Mouse (Mus musculus) small intestine, adult 2 months (tissue): ENCODE data around the gene Lima1. TPM values are rescaled to one million over a fixed set of nuclear protein-coding genes. Genes with fewer than 3 reads are reported as not detected.
A peak's percentile ranks its signal among the peaks of the same experiment; 100 is the strongest.

Experiments used
- H3K27ac ChIP-seq: fragments of 200-500 bp; 2 replicates; pipeline ENCODE4 v1.5.1; 2012; ENCODE audit warnings: low read depth, low read length, control low read depth, inconsistent platforms; ENCODE audit not compliant: insufficient read depth
- H3K27me3 ChIP-seq: fragments of 200-500 bp; 2 replicates; pipeline ENCODE4 v1.6.1; 2012; ENCODE audit warnings: mild to moderate bottlenecking, moderate library complexity, low read length, inconsistent platforms; ENCODE audit not compliant: control insufficient read depth, insufficient read depth
- H3K36me3 ChIP-seq: fragments of 200-500 bp; 2 replicates; pipeline ENCODE4 v1.6.1; 2012; ENCODE audit warnings: mild to moderate bottlenecking, low read length, control low read depth, inconsistent platforms; ENCODE audit not compliant: control insufficient read depth, insufficient read depth
- H3K4me1 ChIP-seq: fragments of 200-500 bp; 2 replicates; pipeline ENCODE4 v1.6.1; 2012; ENCODE audit warnings: low read length, inconsistent platforms, mixed read lengths; ENCODE audit not compliant: control insufficient read depth, insufficient read depth, insufficient read length
- H3K4me3 ChIP-seq: fragments of 200-500 bp; 2 replicates; pipeline ENCODE4 v1.5.1; 2012; ENCODE audit warnings: low read depth, mild to moderate bottlenecking, control low read depth, inconsistent platforms, low read length, moderate library complexity
- CTCF ChIP-seq: fragments of 200-500 bp; IDR thresholded peaks from 2 replicates; pipeline ENCODE4 v1.5.1; 2012; ENCODE audit warnings: low read depth, mild to moderate bottlenecking, control low read depth, inconsistent platforms, low read length, moderate library complexity, mixed read lengths; ENCODE audit not compliant: insufficient replicate concordance, insufficient read length; ENCODE audit errors: extremely low read depth
- POLR2A ChIP-seq: fragments of 200-500 bp; IDR thresholded peaks from 2 replicates; pipeline ENCODE4 v1.6.1; 2012; ENCODE audit warnings: low read depth, mild to moderate bottlenecking, control low read depth, inconsistent platforms, low read length, moderate library complexity
- WGBS: fragments of 180-500 bp; shearing (Covaris S2); methylation state at CpG from one replicate; pipeline ENCODE4 v1.1.7; 2018; 5-methylcytosine and 5-hydroxymethylcytosine counted together
- polyA plus RNA-seq: library from polyadenylated mRNA; depleted of rRNA; stranded (reverse); fragments of >200 nt; gene quantifications from 2 replicates; pipeline ENCODE4 v1.2.3, GENCODE M21; 2012

The Lima1 gene
- polyA plus RNA-seq, 1 experiment: 47.7 TPM

- TF ChIP-seq CTCF (no peak), POLR2A (peak; percentile 37; the same call in 1 of the 2 replicates)
- H3K27me3 ChIP-seq: no peaks in the 10 kb centered on the region
- peaks cover 38% of the 10 kb centered on the region for H3K36me3 ChIP-seq
- H3K4me1 ChIP-seq: peaks cover 22% of the 10 kb centered on the region
- H3K4me3 ChIP-seq: no peak overlapping the region
- 28% methylated on average over 4 of the region's 4 CpGs for WGBS
- peak overlapping the region; percentile 100 for H3K27ac ChIP-seq
Observed at GRCm38 (mm10) chr15:99867654-99868053, 7.6 kb downstream of the Lima1 start.

GRCm38 (mm10) chr15:99866450-99867221, 8.6 kb downstream of the Lima1 start:
- 16% methylated on average over 15 of the region's 15 CpGs for WGBS
- Histone ChIP-seq H3K27me3 (no peaks in the 10 kb centered on the region), H3K36me3 (peaks cover 43% of the 10 kb centered on the region), H3K27ac (peak overlapping the region; percentile 100), H3K4me1 (peaks cover 28% of the 10 kb centered on the region), H3K4me3 (peak overlapping the region; percentile 12)
- TF ChIP-seq CTCF (no peak), POLR2A (no peak)

- H3K27ac ChIP-seq: peak overlapping the region; percentile 100
- WGBS: 19% methylated on average over 5 of the region's 5 CpGs
- TF ChIP-seq POLR2A: no peak
- TF ChIP-seq CTCF: no peak
Observed at GRCm38 (mm10) chr15:99865942-99866341, 9.3 kb downstream of the Lima1 start.

GRCm38 (mm10) chr15:99865494-99865941, 9.7 kb downstream of the Lima1 start:
- H3K4me1 ChIP-seq: peaks cover 31% of the 10 kb centered on the region
- WGBS: 33% methylated on average over 20 of the region's 20 CpGs
- no peak for TF ChIP-seq CTCF
- peaks cover 49% of the 10 kb centered on the region for H3K36me3 ChIP-seq
- peak overlapping the region; percentile 100 for H3K27ac ChIP-seq
- H3K4me3 ChIP-seq: peak overlapping the region; percentile 34
- no peaks in the 10 kb centered on the region for H3K27me3 ChIP-seq

More at GRCm38 (mm10) chr15:99865942-99866341, 9.3 kb downstream of the Lima1 start:
- Histone ChIP-seq H3K27me3 (no peaks in the 10 kb centered on the region), H3K4me3 (peak overlapping the region; percentile 34), H3K36me3 (peaks cover 47% of the 10 kb centered on the region), H3K4me1 (peaks cover 31% of the 10 kb centered on the region)

GRCm38 (mm10) chr15:99865046-99865445, 10.2 kb downstream of the Lima1 start:
- WGBS: 32% methylated on average over 7 of the region's 7 CpGs
- peak overlapping the region; percentile 100 for H3K27ac ChIP-seq

GRCm38 (mm10) chr15:99863786-99864185, 11.5 kb downstream of the Lima1 start:
- WGBS: 96% methylated on average over 8 of the region's 8 CpGs
- Histone ChIP-seq H3K36me3 (peaks cover 43% of the 10 kb centered on the region), H3K4me3 (no peak overlapping the region), H3K4me1 (peaks cover 31% of the 10 kb centered on the region), H3K27ac (peak overlapping the region; percentile 22; the same call in 1 of the 2 replicates), H3K27me3 (no peaks in the 10 kb centered on the region)
- TF ChIP-seq POLR2A (no peak), CTCF (no peak)

More at GRCm38 (mm10) chr15:99865046-99865445, 10.2 kb downstream of the Lima1 start:
- Histone ChIP-seq H3K4me3 (peak overlapping the region; percentile 34), H3K4me1 (peaks cover 31% of the 10 kb centered on the region), H3K27me3 (no peaks in the 10 kb centered on the region), H3K36me3 (peaks cover 47% of the 10 kb centered on the region)
- TF ChIP-seq POLR2A: no peak
- peak; percentile 10; the same call in 1 of the 2 replicates for TF ChIP-seq CTCF

- Histone ChIP-seq H3K27me3 (no peaks in the 10 kb centered on the region), H3K4me3 (no peak overlapping the region), H3K36me3 (peaks cover 41% of the 10 kb centered on the region), H3K27ac (peak overlapping the region; percentile 77), H3K4me1 (peaks cover 28% of the 10 kb centered on the region)
- 91% methylated on average over 6 of the region's 6 CpGs for WGBS
- TF ChIP-seq CTCF (no peak), POLR2A (no peak)
Observed at GRCm38 (mm10) chr15:99863358-99863757, 11.9 kb downstream of the Lima1 start.

GRCm38 (mm10) chr15:99862473-99862872, 12.8 kb downstream of the Lima1 start:
- Histone ChIP-seq H3K27me3 (no peaks in the 10 kb centered on the region), H3K36me3 (peaks cover 38% of the 10 kb centered on the region), H3K27ac (peak overlapping the region; percentile 77), H3K4me3 (no peak overlapping the region), H3K4me1 (peaks cover 29% of the 10 kb centered on the region)
- TF ChIP-seq CTCF (no peak), POLR2A (no peak)
- 26% methylated on average over 11 of the region's 11 CpGs for WGBS
